Mouse (Mus musculus) limb, embryonic 14.5 days (tissue): ENCODE measurements around the gene Sptbn1. TPM values are rescaled to one million over a fixed set of nuclear protein-coding genes. Genes with fewer than 3 reads are reported as not detected.

Experiments
- ATAC-seq: fragments of 200-750 bp; cut with Nextera tagmentation; 2 replicates; pipeline ENCODE4 v1.8.0; 2017; ENCODE audit warnings: low read depth, moderate number of reproducible peaks, moderate TSS enrichment; ENCODE audit not compliant: low FRiP score
- DNase-seq: peaks from one replicate; pipeline ENCODE4 v3.0.0-alpha.2; 2015; ENCODE audit warnings: low spot score
- H3K27ac ChIP-seq: fragments of 300-500 bp; sonication (generic); replicated peaks from 2 replicates; pipeline ENCODE4 v1.5.1; 2014; ENCODE audit warnings: low read depth, mild to moderate bottlenecking, low read length, moderate library complexity, mixed read lengths
- H3K27me3 ChIP-seq: fragments of 300-500 bp; sonication (generic); 2 replicates; pipeline ENCODE4 v1.6.1; 2014; ENCODE audit warnings: low read length, mixed read lengths; ENCODE audit not compliant: control insufficient read depth, insufficient read depth
- H3K36me3 ChIP-seq: fragments of 300-500 bp; sonication (generic); 2 replicates; pipeline ENCODE4 v1.6.1; 2014; ENCODE audit warnings: mild to moderate bottlenecking, low read length, moderate library complexity, mixed read lengths; ENCODE audit not compliant: control insufficient read depth, insufficient read depth
- H3K4me1 ChIP-seq: fragments of 300-500 bp; sonication (generic); 2 replicates; pipeline ENCODE4 v1.6.1; 2014; ENCODE audit warnings: antibody characterized with exemption, low read length, mixed read lengths; ENCODE audit not compliant: control insufficient read depth, insufficient read depth
- H3K4me2 ChIP-seq: fragments of 300-500 bp; sonication (generic); replicated peaks from 2 replicates; pipeline ENCODE4 v1.6.1; 2014; ENCODE audit warnings: low read depth, mild to moderate bottlenecking, low read length, moderate library complexity; ENCODE audit not compliant: severe bottlenecking
- H3K4me3 ChIP-seq: fragments of 300-500 bp; sonication (generic); replicated peaks from 2 replicates; pipeline ENCODE4 v1.5.1; 2014; ENCODE audit warnings: low read length
- H3K9ac ChIP-seq: fragments of 300-500 bp; sonication (generic); 2 replicates; pipeline ENCODE4 v1.6.1; 2014; ENCODE audit warnings: mild to moderate bottlenecking, low read depth, low read length, moderate library complexity; ENCODE audit not compliant: severe bottlenecking
- H3K9me3 ChIP-seq: fragments of 300-500 bp; sonication (generic); 2 replicates; pipeline ENCODE4 v1.6.1; 2016; ENCODE audit warnings: low read length; ENCODE audit not compliant: control insufficient read depth
- POLR2A ChIP-seq: fragments of 200-500 bp; IDR thresholded peaks from 2 replicates; pipeline ENCODE4 v1.8.0; 2012; ENCODE audit warnings: inconsistent platforms, mild to moderate bottlenecking, moderate library complexity, borderline replicate concordance; ENCODE audit not compliant: insufficient read depth, insufficient read length; ENCODE audit errors: extremely low read depth
- whole genome bisulfite sequencing: fragments of 180-500 bp; shearing (Covaris S2); extraction: QIAGEN DNeasy Blood & Tissue Kit; methylation state at CpG from one replicate; pipeline ENCODE4 v1.1.7; 2014; 5-methylcytosine and 5-hydroxymethylcytosine counted together
- polyA plus RNA-seq, 2 experiments: library from polyadenylated mRNA; depleted of rRNA in 1 of 2; stranded (reverse) in 1 of 2; unstranded in 1 of 2; fragments of >200 nt; fragmentation: Nextera tagmentation in 1 of 2; extraction: Ambion mirVana in 1 of 2; gene quantifications; 2 replicates each; pipeline versions ENCODE4 v1.2.1 to v1.2.3; 2012 to 2014

Sptbn1 gene
- polyA plus RNA-seq, 2 experiments = 101 to 120 TPM

DNA sequence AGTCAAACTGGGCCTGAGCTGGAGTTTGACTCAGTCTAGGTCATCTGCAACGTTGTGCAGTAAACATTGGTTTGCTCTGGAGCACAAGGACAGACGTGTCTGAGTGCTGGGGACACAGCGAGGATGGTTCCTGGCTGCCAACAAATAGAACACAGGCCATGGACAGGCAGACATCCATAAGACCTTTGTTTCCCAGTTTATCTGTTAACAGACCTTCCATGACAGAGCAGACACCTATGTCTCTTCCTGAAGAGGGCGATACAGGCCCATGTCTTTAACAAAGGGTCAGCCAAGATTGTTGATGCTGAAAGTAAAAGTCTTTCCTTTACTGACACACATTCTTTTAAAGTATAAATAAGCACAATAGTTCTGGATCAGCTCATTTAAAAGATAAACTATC lies 176.1 kb downstream of the Sptbn1 start:
- peaks cover 2% of the 10 kb centered on the region; the same call in 1 of the 2 replicates for H3K36me3 ChIP-seq
- DNase-seq (no peak), ATAC-seq (no peak)
- no peaks in the 10 kb centered on the region for H3K4me1 ChIP-seq
- H3K4me2 ChIP-seq = no peak overlapping the region
- H3K9ac ChIP-seq = no peak overlapping the region
- 48% methylated on average over 4 of the region's 4 CpGs for WGBS
- no peak overlapping the region for H3K27ac ChIP-seq
- H3K27me3 ChIP-seq = no peaks in the 10 kb centered on the region
- no peak for TF ChIP-seq POLR2A
- no peak overlapping the region for H3K4me3 ChIP-seq
- no peaks in the 10 kb centered on the region for H3K9me3 ChIP-seq

DNA sequence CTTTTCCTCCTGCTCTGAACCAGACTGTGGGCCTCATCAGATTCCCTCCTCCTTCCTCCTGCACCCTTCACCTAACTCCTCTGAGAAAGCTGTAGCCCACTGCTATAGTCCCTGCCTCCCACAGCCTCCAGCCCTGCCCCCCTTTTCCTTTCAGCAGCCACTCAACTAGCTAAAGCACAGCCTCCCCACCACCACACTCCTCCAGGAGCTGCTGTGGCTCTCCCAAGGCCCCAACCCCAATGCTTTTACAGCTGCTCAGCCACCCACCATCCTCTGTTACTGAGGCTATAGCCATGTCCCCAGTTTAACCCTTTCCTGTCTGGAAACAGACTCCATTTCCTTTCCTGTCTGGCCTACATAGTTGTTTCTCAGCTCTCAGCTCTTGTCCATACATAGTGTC lies 182.9 kb downstream of the Sptbn1 start:
- Histone ChIP-seq H3K4me2 (no peak overlapping the region), H3K4me3 (no peak overlapping the region), H3K36me3 (no peaks in the 10 kb centered on the region), H3K27ac (no peak overlapping the region), H3K27me3 (no peaks in the 10 kb centered on the region), H3K4me1 (no peaks in the 10 kb centered on the region; the same call in 1 of the 2 replicates), H3K9ac (no peak overlapping the region), H3K9me3 (no peaks in the 10 kb centered on the region)
- no peak for TF ChIP-seq POLR2A
- no peak for ATAC-seq
- DNase-seq = no peak

DNA sequence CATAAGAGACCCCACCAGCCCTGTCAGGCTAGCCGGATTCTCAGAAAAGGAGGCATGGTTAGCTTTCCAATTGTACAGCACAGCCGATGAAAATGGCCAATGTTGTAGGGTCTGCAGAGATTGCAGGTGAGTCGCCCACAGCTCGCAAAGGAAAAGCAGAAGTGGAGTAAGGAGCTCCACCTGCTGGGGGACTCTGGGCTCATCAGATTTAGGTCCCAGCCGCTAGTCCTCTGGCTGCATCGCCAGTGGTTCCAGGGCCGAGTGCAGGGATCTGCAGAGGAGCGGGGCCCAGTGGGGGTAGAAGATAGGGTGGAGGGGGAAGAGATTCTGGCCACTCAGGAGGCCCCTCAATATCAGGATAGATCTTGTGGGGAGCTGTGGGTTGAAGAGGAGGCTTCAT lies 210.7 kb downstream of the Sptbn1 start:
- 52% methylated on average over 8 of the region's 8 CpGs for WGBS
- H3K36me3 ChIP-seq = no peaks in the 10 kb centered on the region
- no peak for ATAC-seq

More for the DNA sequence above, 210.7 kb downstream of the Sptbn1 start:
- DNase-seq = peak; percentile 6
- Histone ChIP-seq H3K4me2 (no peak overlapping the region), H3K9ac (no peak overlapping the region), H3K27me3 (no peaks in the 10 kb centered on the region), H3K27ac (no peak overlapping the region), H3K4me3 (no peak overlapping the region), H3K4me1 (no peaks in the 10 kb centered on the region), H3K9me3 (no peaks in the 10 kb centered on the region)
- no peak for TF ChIP-seq POLR2A

Other genes with a start within 250 kb of the Sptbn1 start
- gene Eml6, start 242.1 kb downstream of the Sptbn1 start, polyA plus RNA-seq (2012; rRNA removed) = 1.3 and 1.5 TPM in 2 replicates
- 0.55 and 1.5 TPM in 2 replicates for gene Eml6, start 242.1 kb downstream of the Sptbn1 start, polyA plus RNA-seq (2014; fragmentation: Nextera tagmentation; extraction: Ambion mirVana)
- not detected in 2 replicates for gene 4930505A04Rik, start 203.7 kb upstream of the Sptbn1 start, polyA plus RNA-seq (2012; rRNA removed)
- gene 4930505A04Rik, start 203.7 kb upstream of the Sptbn1 start, polyA plus RNA-seq (2014; fragmentation: Nextera tagmentation; extraction: Ambion mirVana) = 0.30 TPM in 1 of 2 replicates, not detected in the other